Mouse (Mus musculus): ENCODE data around the gene Arhgap22.

Arhgap22 gene

DNA sequence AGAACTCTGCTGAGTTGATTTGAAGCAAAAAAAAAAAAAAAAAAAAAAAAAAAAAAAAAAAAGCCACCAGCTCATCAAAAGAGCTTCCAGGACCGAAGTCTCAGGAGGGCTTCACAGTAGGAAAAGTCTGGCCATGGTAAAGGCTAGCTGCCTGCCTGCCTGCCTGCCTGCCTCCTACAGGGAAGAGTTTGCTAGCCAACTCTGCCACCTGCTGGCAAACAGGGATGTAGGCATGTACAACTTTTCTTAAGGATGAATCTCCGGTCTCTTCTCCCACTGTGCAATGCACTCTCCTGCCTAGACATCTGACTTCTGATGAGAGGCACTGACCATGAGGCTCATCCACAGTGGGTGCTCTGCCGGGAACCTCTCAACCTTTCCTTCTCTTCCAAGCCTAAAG lies 157.4 kb downstream of the Arhgap22 start:
- peak; percentile 22 for DNase-seq (ENCODE audit: low read depth)

DNA sequence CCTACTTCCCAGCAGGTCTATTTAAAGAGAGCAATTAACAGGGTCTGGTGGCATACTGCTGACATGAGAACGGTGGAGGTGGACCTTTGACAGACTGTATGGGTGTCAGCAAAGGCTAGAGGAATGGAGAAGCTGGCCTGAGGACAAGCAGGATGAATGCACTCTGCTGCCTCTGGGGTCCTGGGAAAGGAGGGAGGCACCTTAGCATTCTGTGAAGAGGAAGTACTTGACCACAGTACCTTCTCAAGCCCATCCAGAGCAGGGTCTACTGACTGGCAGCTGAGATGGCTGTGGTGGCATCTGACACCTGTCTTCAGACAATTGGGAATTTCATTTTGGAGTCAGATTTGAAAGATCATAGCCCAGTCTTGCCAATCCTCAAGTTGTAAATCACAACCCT lies 159.4 kb downstream of the Arhgap22 start:
- no peak for DNase-seq (ENCODE audit: low read depth)

DNA sequence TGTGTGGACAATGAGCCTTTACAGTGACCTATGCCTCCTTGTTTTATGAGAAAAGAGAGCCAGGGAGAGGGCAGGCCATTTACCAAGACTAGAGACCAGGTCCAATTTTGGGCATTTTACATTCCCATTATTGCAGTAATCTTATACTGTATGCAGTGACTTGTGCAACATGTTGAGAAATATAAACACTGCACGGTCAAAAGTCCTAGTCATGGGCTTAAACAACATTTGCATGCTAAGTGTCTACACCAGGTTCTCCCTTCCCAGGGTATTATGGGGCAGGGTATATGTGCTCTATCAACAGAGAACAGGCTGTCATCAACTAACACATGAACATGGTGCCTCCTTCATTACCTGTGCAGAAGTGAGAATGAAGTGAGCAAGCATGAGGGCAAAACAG lies 160.3 kb downstream of the Arhgap22 start:
- no peak for DNase-seq (ENCODE audit: low read depth)

DNA sequence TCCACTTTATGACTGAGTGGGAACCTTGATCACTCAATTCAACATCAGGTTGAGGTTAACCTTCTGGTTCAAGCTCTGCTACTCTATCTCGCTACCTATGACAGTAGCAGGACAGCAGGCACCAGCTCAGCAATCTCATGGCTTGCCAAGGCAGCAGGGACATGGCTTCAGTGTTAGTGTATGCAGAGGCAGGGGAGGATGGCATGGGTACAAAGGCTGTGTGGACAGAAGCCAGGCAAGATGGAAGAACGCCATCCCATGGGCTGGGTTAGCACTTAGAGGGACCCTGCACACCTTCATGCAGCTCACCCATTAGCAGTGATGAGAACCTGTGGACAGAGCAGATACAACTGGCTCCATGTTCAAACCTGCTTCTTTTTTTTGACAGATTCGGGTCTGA lies 163.4 kb downstream of the Arhgap22 start:
- no peak for DNase-seq (ENCODE audit: low read depth)

DNA sequence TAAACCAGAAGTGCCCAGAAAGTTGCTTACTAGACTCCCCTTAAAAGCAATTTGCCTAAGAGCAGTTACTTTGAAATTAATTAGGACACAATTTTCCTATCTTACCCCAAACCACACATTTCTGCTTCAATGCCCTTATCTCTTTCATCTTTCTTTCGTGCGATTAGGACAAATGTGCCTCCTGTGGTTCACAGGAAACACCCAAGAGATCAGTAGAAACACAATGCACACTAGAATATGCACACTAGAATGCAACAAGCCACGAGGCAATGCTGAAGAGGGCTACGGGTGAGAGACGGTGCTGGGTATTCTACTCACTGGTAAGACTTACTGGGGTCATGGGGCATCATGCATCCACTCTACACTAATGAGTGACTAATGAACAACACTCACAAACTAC lies 164.9 kb downstream of the Arhgap22 start:
- no peak for DNase-seq (ENCODE audit: low read depth)

DNA sequence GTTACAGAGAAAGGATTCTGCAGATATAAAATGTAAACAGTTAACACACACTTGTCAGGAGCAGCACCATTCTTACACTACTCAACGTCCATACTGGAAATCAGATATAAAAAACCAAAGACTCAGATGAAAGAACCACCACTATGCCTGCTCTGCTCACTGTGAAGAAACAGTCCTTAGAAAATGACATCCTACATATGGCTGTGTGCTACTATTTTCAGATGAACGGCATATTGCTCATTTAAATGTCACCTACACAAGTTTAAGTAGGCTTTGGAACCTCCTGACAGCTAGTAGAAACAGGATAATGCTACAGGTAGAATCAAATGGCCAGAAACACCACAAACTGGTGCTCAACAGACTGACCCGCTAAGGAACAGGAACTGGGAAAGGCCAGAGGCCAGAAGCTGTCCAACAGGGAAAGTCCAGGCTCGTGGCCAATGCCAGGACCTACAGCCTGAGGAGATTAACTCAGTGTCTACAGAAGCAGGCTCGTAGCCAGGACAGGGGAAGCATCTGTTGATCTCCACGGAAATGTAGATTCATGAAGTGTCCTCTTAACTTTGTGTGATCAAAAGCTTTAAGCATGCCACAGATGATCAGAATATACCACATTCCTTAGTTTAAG lies 167.1 kb downstream of the Arhgap22 start:
- no peak for DNase-seq (ENCODE audit: low read depth)

DNA sequence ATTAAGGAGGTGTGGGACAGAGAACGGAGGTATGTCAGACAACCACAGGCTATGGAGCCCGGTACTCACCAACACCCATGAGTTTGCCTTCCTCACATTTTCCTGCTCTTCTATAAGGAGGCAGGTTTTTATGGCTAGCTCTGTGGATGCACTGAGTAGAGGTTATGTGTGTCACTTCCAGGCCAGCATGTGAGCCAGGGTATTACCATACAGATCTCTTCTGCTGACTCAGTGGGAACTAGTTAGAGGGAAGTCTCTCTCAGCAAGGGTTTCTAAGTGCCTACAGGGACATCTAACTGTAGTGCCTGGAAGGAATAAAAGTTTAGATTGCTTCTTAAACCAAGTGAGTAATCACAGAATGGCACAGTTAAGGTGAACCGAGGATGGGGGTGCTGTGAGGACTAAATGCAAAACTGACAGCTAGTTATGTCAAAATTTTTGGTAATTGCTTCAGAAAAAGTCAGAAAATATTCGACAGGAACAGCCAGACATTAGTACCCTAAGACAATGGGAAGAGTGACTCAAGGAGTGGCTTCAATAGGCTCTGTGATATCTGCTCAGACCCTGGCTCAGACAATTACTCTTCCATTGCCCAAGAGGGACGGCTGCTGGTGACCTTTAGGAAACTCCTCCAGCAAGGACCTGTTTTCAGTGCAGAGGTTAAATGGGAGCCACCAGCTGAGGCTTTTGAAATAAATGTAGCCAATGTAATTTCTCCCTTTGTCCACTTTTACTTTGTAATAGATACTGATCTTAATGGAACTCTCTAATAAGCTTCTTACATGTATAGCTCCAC lies 184.4 kb downstream of the Arhgap22 start:
- DNase-seq (ENCODE audit: low read depth): no peak

DNA sequence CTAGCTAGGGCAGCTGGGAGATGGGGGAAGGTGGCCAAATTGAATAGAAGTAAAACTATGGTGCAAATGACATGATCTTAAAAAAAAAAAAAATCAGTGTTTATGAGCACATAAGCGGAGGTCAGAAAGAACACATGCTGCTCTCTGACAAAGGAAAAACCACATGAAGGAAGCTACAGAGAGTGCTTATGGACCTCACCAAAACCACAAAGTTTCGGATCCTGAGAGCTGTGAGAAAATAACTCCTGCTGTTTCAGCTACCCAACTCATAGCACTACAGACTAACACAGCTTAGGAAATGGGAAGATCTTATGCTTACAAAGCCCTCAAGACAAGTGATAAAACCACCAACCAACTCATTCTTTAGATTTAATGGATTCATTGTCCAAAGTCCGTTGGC lies 186.2 kb downstream of the Arhgap22 start:
- DNase-seq (ENCODE audit: low read depth): peak; percentile 26

DNA sequence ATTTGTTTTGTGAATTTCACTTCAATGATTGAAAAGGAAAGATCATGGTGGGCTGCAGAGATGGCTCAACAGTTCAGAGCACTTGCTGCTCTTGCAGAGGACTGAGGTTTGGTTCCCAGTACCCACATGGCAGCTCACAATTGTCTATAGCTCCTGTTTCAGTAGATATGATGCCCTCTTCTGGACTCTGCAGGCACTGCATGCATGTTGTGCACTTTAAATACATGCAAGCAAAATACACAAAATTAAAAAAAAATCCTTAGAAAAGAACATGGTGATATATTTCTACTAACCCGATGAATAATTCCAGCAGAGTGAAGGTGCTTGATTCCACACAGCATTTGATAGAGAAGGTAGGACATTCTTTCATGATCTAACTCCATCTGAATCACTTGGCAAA lies 188.5 kb downstream of the Arhgap22 start:
- no peak for DNase-seq (ENCODE audit: low read depth)

DNA sequence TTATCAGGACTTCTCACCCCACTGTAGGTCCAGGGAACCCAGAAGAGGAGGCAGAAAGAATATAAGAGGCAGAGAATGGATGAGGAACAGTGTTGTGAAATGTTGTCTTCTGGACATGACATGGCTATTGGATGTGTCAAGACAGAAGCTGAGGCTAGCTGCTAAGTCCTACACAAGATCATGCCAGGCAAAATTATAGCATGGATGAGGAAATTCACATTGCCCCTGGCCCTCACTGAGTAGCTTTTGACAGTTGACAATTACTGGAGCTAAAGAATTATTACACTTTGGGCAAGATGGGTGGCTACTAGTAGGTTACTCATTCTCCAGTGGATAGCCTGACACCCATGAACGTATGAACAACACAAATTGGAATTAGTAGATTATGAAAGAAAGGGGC lies 201.9 kb downstream of the Arhgap22 start:
- no peak for DNase-seq (ENCODE audit: low read depth)

DNA sequence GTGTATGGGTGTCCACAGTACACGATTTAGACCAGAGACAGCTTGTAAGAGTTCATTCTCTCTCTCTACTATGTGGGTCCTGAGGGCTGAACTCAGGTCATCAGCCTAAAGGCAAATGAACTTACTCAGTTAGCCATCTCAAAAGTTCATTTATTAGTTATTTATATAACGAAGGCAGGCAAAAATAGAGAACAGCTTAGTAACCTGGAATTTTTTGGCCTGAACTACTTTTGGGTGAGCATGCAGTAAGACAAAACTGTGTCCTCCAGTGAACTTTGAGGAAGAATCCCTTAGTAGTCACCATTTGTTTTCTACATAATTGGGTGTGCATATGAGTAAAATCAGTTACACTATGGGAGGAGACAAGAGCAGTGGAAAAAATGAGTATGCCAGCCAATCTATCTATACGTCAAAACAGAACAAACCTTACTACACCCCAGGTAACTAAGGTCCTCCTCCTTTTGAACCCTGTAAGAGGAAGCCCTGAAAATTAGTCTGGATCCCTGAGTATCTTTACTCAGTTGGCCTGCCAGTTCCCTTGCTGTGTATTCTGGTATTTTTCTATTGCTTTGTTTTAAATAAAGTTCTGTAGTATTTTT lies 204.6 kb downstream of the Arhgap22 start:
- DNase-seq (ENCODE audit: low read depth): no peak
